Mouse (Mus musculus) mature B cell (primary cell): ENCODE measurements around the gene Ppp2ca.
"Not testable (repeated sequence)": the region's sequence is repeated elsewhere in the genome, so short reads cannot be mapped to it uniquely, and the experiment has no call there.

Experiments
- in situ Hi-C: fragments of 300-500 bp; cut with MboI; formaldehyde crosslinking; loops from 2 replicates; pipeline ENCODE4 v1.14.3; 2019

The Ppp2ca gene

DNA sequence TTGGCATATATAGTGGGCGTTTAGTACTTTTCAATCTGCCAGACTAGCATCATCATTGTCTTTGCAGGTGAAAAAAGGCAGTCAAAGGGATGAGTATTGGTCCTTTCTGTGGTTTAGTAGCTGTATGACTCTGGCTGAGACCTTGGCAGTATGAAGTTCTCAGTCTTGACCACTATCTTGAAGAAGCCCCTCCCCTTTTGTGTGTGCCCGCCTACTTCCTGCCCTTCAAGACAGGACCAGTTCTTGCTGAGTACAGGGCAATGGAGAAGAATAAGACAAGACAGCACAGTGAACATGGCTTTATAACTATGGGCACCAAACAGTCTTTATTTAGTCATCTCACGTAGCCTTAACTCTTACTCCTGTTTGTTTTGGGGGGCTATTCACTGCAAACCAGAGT is 1.5 kb upstream of the Ppp2ca start:
- in situ Hi-C loops, result no loop called here

DNA sequence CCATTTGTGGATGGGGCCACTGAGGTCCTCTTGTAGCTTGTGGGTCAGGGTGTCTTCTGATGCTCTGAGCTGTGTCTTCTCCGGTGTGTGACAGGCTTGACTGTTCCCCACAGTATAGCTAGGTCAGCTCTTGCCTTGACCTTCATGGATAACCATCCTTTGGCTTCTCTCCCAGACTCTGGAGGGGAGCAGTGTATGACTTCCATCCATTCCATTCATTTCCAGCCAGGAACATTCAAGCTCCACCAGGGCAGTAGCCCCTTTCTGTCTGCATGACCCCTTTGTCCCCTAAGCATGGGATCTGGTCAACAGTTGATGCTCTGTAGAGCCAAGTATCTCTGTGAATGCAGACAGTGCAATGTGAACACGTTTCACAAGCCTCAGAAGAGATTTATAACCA is 885 bp upstream of the Ppp2ca start:
- in situ Hi-C loops, result no loop called here

DNA sequence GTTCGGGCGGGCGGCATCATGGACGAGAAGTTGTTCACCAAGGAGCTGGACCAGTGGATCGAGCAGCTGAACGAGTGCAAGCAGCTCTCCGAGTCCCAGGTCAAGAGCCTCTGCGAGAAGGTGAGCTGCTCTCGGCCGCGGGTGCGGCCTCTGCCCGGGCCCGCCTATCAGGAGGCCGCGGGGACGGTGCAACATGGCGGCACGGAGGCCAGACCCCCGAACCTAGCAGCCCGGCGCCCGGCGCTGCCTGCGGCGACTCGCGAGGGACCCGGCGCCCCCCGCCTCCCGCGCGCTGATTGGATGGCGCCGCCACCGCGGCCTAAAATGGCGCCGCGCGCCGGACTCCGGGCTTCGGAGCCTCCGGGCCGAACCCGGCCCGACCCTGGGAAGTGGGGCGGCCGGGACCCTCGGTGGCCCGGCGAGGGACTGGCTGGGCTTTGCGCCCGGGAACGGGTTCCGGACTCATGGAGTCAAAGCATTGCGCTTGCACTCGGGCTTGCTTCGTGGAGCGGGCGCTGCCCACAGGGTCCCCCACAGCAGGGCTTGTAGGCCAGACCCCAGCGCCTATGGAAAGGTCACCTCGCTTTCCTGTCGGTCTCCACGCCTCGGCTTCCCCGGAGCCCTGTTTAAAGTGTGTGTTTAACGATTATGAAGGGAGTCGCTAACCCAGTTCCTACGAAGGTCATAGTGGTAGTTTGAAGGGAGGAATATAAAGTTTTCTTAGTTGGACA is 715 bp downstream of the Ppp2ca start:
- in situ Hi-C loops, result no loop called here

- in situ Hi-C loops, result no loop called here
Measured at GRCm38 (mm10) chr11:52099771-52100219, 1.3 kb downstream of the Ppp2ca start.

DNA sequence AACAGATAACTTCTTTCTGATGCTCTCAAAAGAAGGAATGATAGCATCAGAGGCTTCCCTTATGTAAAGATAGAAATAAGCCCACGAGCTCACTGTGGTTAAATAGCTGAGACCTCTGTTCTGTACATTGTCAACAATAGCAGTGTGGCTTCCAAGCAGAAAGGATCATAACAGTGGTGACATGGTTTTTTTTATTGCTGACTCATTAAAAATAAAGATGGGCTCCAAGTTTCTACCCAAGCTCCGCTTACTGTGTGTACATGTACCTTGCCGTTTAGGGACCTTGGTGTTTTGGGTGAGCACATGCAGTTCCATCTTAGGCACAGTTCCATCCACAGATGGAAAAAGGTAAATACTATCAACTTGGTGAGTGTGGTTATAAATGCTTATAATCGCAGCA is 4.5 kb downstream of the Ppp2ca start:
- in situ Hi-C loops, result no loop called here

DNA sequence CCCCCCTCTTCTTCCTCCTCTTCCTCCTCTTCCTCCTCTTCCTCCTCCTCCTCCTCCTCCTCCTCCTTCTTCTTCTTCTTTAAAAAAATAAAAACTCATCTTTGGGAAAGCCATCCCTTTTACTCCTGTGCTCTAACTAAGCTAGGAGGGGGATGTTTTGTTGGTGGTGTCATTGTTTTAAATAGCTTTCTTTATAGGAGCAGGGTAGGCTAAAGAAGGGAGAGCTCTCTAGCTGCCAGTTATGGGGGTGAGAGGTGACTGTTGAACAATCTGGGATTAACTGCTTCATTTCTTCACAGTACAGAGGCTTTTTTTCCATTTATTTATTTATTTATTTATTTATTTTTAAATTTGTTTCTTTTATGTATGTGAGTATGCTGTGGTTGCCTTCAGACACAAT is 7.0 kb downstream of the Ppp2ca start:
- in situ Hi-C loops, result no loop called here

DNA sequence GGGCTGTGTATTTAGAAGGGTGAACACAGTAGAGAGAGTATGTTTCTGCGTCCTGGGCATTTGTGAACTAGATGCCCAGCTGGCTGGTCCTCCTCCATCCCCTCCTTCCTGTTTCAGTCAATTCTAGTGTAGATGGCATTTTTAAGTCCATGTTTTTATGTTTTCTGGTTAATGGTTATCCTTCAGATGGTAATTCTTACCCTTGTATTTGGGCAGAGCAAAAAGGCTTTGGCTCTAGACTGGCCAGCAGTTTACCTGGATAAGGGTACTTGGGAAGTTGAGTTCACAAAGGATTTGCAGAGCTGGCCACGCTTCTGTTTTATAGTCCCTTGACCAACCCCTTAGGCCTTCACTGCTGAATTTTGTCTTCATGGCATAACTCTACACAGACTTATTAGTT is 7.6 kb downstream of the Ppp2ca start:
- in situ Hi-C loops, result no loop called here

- in situ Hi-C loops, result no loop called here
Measured at GRCm38 (mm10) chr11:52106438-52106837, 8.0 kb downstream of the Ppp2ca start.

- in situ Hi-C loops, result no loop called here
Measured at GRCm38 (mm10) chr11:52108796-52109195, 10.3 kb downstream of the Ppp2ca start.

DNA sequence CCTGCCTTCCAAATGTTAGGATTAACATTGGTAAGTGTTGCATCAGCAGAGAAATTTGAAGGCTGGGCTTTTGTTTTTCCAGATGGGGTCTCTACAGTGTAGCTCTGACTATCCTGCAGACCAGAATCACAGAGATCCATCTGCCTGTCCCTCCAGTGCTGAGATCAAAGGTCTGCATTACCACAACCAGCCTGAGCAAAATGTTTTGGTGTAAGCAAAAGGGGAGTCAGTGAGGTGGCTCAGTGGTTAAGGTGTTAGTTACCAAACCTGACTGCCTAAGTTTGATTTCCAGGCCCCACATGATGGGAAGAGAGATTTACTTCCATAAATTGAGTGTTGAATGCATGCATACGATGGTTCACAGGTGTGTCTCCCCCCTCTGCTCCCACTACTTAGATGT is 10.9 kb downstream of the Ppp2ca start:
- in situ Hi-C loops, result no loop called here

DNA sequence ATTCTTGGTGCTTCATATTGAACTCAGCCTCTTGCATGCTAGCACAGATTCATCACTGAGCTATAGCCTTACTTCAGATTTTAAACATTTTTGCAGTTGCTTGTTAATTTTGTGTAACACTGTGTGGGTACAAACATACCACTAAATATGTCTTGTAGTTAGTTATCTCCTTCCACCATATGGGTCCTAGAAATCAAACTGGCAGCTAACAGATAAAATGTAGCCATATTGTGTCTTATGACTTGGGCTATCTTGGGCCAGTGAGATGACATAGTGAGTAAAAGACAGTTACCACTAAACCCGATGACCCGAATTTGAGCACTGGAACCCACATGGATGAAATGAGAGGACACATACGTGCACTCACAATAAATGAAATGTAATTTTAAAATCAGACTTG is 17.0 kb downstream of the Ppp2ca start:
- in situ Hi-C loops, result no loop called here

DNA sequence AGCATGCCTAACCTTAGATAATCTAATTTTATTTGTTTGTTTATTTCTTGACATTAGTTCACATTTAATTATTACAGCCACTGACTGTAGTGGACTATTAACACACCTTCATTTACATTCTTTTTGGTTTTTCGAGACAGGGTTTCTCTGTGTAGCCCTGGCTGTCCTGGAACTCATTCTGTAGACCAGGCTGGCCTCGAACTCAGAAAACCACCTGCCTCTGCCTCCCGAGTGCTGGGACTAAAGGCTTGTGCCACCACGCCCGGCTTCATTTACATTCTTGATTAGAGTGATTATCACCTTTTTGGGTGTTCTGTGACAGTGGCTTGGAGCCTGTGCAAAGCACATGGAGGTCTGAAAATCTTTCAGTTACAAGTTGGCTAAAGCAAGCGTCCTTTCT is 17.6 kb downstream of the Ppp2ca start:
- in situ Hi-C loops, result not testable (repeated sequence)

DNA sequence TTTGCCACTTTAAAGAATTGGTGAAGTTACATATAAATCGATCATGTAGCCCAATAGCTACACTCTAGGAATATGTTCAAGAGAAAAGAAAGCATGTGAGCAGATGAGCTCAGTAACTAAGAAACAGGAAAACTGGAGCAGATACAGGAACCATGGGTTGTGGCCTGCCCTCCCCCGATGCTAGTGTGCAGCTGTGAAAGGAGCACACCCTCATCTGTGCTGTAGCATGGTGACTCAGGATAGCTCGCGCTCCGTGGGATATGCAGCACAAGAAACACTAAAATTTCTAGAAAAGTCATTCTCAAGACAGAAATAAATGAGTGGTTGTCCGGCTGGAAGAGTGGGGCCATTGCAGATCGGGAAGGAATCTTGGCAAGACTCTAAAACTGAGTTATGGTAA is 18.7 kb downstream of the Ppp2ca start:
- in situ Hi-C loops, result no loop called here

GRCm38 (mm10) chr11:52120415-52120814 is 21.9 kb downstream of the Ppp2ca start:
- in situ Hi-C loops, result not testable (repeated sequence)

GRCm38 (mm10) chr11:52122045-52122444 is 23.6 kb downstream of the Ppp2ca start:
- in situ Hi-C loops, result no loop called here

- in situ Hi-C loops, result no loop called here
Measured at GRCm38 (mm10) chr11:52124468-52124867, 26.0 kb downstream of the Ppp2ca start.

DNA sequence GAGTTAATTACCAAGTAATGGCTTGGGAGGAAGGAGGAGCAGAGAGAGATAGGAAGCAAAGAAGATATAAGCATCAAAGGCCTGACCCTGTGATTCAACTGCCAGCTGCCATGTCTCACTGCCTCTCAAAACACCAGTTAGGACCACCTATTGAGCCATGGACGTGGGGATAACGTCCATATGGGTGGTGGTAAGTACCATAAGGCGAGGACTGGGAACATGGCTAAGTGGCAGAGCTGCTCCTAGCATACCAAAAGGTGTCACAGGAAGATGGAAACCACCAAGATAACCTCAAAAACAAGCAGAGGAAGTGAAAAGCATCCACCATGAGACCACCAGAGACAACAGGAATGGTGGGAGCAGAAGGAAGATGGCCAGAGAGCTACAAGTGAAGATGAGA is 28.7 kb downstream of the Ppp2ca start:
- in situ Hi-C loops, result no loop called here

DNA sequence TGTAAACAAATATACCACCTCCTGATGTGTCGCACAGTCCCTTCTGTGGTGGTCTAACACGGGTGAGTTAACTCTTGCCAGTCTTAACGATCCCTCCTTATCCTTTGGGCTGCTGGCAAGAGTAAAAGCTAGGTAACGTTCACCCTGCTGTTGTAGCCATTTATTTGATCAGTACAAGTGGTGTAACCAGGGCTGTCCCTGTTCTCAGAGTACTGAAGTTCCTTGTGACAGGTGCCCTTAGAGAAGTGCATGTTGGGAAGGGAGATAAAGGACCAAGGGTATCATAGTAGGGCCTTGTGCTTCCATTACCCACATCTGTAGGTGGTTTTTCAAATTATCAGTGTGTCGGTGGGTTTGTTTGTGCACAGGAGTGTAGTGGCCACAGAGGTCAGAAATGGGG is 29.3 kb downstream of the Ppp2ca start:
- in situ Hi-C loops, result no loop called here

- in situ Hi-C loops, result no loop called here
Measured at GRCm38 (mm10) chr11:52128316-52129061, 30.0 kb downstream of the Ppp2ca start.

- in situ Hi-C loops, result no loop called here
Measured at GRCm38 (mm10) chr11:52129171-52129570, 30.7 kb downstream of the Ppp2ca start.

- in situ Hi-C loops, result no loop called here
Measured at GRCm38 (mm10) chr11:52129621-52130450, 31.4 kb downstream of the Ppp2ca start.

DNA sequence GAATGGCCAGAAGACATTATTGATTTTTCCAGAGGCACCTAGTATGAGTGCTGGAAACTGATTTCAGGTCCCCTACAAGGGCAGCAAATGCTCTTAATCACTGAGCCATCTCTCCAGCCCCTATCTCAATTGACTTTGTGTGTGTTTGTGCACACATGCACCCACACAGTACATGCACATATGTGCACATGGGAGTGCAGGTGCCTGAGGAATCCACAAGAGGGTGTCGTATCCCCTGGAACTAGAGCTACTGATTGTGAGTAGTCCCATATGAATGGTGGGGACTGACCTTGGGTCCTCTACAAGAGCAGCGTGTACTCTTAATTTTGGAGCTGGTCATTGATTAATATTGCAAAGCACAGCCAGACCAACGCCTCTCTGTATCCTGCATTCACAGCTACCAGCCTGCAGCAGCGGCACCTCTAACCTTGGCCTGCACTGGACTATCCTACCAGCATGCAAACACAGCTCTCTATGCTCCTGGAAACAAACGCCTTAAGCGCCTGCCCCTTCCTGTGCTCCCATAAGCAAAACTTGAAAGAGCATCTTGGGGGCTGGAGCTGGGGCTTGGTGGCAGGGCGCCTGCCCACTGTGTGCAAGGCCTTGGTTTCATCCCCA is 32.1 kb downstream of the Ppp2ca start:
- in situ Hi-C loops, result no loop called here
